Mouse (Mus musculus): ENCODE measurements at regions not wholly inside any gene's neighbourhood (a gene's known extent, or its start where the extent isn't known, plus 50 kb on each side); places are given as distances from the start of the nearest gene placed in this dataset.

DNA sequence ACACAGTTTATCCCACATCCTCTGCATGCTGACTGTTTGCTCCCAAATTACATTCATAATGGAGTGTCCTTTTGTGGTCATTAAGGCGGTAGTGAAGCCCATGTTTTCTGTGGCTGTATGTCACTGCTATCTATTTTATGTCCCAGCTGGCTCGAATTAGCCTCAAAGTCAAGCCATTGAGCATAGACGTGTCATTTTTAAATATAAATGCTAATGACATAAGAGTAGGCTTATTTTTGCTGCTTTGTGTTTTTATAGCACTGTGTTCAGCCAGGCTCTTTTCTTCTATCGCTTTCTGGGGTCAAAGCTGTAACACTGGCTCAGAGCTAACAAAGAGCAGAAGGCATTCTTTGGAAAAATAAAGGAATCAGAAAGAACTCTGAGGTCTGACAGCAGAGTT is 83.8 kb upstream of the Pkn2 start:
- Histone ChIP-seq H3K9ac (ENCODE audit: low read depth, low read length) (no peak overlapping the region), H3K27ac (replicated peaks; ENCODE audit: insufficient read depth, low read depth, low read length) (no peak overlapping the region), H3K4me1 (ENCODE audit: control insufficient read depth, insufficient read depth, low read length) (no peaks in the 10 kb centered on the region), H3K4me3 (ENCODE audit: insufficient read depth, low read depth, low read length) (no peak overlapping the region), H3K79me2 (ENCODE audit: control insufficient read depth, insufficient read depth, low read length) (no peaks in the 10 kb centered on the region), H3K36me3 (ENCODE audit: control insufficient read depth, insufficient read depth, low read length) (no peaks in the 10 kb centered on the region), H3K27me3 (ENCODE audit: control insufficient read depth, insufficient read depth, low read length) (no peaks in the 10 kb centered on the region)
- no peak for DNase-seq (ENCODE audit: extremely low read depth, low read depth, low spot score)
- no peak for TF ChIP-seq POLR2A (IDR thresholded peaks at IDR 0.05; ENCODE audit: extremely low read depth, insufficient read depth, low read length)
- 82% methylated on average over 4 of the region's 4 CpGs for WGBS

DNA sequence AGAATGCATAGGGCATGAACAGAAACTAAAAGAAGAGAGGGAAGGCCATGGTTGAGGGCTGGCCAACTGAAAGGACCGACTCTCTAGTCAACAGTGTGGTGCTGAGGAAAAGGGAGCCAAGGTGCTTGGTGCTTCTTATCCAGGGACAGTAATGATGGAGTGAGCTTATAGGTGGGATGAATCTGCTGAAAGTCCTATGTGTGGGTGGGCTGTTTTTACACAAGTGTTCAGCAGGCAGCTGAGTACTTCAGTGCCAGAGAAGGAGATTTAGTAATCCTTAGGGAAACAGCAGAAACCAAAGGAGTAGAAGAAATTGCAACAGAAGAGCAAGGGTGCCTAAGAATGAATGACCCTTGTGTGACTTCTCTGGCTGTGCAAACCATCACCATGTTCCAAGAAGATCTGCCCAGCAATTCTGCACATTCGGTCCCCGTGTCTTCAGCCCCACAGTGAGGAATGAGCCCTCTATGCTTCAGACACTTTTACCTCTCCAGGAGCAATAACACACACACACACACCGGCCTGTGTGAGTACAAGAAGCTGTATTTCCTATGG is 82.1 kb upstream of the Pkn2 start:
- TF ChIP-seq POLR2A (IDR thresholded peaks at IDR 0.05; ENCODE audit: extremely low read depth, insufficient read depth, low read length) (no peak), CTCF (IDR thresholded peaks at IDR 0.05; ENCODE audit: low read depth, low read length) (no peak)

GRCm38 (mm10) chr3:142957768-142958167 is 76.0 kb upstream of the Pkn2 start:
- 88% methylated on average over 8 of the region's 8 CpGs for WGBS
- DNase-seq (ENCODE audit: extremely low read depth, low read depth, low spot score), result no peak

More for the DNA sequence above, 82.1 kb upstream of the Pkn2 start:
- no peak overlapping the region for H3K27ac ChIP-seq (replicated peaks; ENCODE audit: insufficient read depth, low read depth, low read length)
- no peak overlapping the region for H3K4me3 ChIP-seq (ENCODE audit: insufficient read depth, low read depth, low read length)
- H3K36me3 ChIP-seq (ENCODE audit: control insufficient read depth, insufficient read depth, low read length), result no peaks in the 10 kb centered on the region
- no peaks in the 10 kb centered on the region for H3K79me2 ChIP-seq (ENCODE audit: control insufficient read depth, insufficient read depth, low read length)
- H3K27me3 ChIP-seq (ENCODE audit: control insufficient read depth, insufficient read depth, low read length), result no peaks in the 10 kb centered on the region
- DNase-seq (ENCODE audit: extremely low read depth, low read depth, low spot score), result no peak
- H3K4me1 ChIP-seq (ENCODE audit: control insufficient read depth, insufficient read depth, low read length), result no peaks in the 10 kb centered on the region
- 93% methylated on average over 4 of the region's 4 CpGs for WGBS
- H3K9ac ChIP-seq (ENCODE audit: low read depth, low read length), result no peak overlapping the region

DNA sequence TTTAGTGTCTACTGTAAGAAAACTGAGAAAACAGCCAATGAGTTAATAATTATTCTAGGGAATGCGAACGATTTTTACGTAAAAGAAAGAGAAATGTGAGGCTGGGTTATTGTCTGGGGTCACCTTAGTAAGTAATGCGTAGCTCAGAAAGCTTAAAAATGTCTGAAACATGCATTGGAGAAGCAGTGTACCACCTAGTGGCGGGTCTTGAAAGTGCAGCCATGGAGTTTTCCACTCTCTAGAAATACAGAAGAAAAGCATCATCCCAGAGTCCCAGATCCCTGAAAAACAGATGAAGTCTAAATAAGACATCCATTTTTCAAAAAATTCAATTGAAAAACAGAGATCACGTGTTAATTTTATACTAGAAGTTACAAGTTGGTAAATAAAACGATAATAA is 67.0 kb upstream of the Pkn2 start:
- no peak overlapping the region for H3K4me3 ChIP-seq (ENCODE audit: insufficient read depth, low read depth, low read length)
- no peaks in the 10 kb centered on the region for H3K4me1 ChIP-seq (ENCODE audit: control insufficient read depth, insufficient read depth, low read length)
- peak; percentile 27 for DNase-seq (ENCODE audit: extremely low read depth, low read depth, low spot score)
- WGBS, result 29% methylated on average over 7 of the region's 7 CpGs
- no peak overlapping the region for H3K9ac ChIP-seq (ENCODE audit: low read depth, low read length)
- H3K27ac ChIP-seq (replicated peaks; ENCODE audit: insufficient read depth, low read depth, low read length), result no peak overlapping the region
- TF ChIP-seq POLR2A (IDR thresholded peaks at IDR 0.05; ENCODE audit: extremely low read depth, insufficient read depth, low read length), result no peak
- peak; percentile 37 for TF ChIP-seq CTCF (IDR thresholded peaks at IDR 0.05; ENCODE audit: low read depth, low read length)
- no peaks in the 10 kb centered on the region for H3K36me3 ChIP-seq (ENCODE audit: control insufficient read depth, insufficient read depth, low read length)
- no peaks in the 10 kb centered on the region for H3K79me2 ChIP-seq (ENCODE audit: control insufficient read depth, insufficient read depth, low read length)
- H3K27me3 ChIP-seq (ENCODE audit: control insufficient read depth, insufficient read depth, low read length), result no peaks in the 10 kb centered on the region

More at GRCm38 (mm10) chr3:142957768-142958167, 76.0 kb upstream of the Pkn2 start:
- no peaks in the 10 kb centered on the region for H3K79me2 ChIP-seq (ENCODE audit: control insufficient read depth, insufficient read depth, low read length)
- no peak overlapping the region for H3K9ac ChIP-seq (ENCODE audit: low read depth, low read length)
- no peak overlapping the region for H3K4me3 ChIP-seq (ENCODE audit: insufficient read depth, low read depth, low read length)
- no peaks in the 10 kb centered on the region for H3K27me3 ChIP-seq (ENCODE audit: control insufficient read depth, insufficient read depth, low read length)
- H3K4me1 ChIP-seq (ENCODE audit: control insufficient read depth, insufficient read depth, low read length), result no peaks in the 10 kb centered on the region
- TF ChIP-seq CTCF (IDR thresholded peaks at IDR 0.05; ENCODE audit: low read depth, low read length) (no peak), POLR2A (IDR thresholded peaks at IDR 0.05; ENCODE audit: extremely low read depth, insufficient read depth, low read length) (no peak)
- H3K27ac ChIP-seq (replicated peaks; ENCODE audit: insufficient read depth, low read depth, low read length), result no peak overlapping the region
- H3K36me3 ChIP-seq (ENCODE audit: control insufficient read depth, insufficient read depth, low read length), result no peaks in the 10 kb centered on the region

DNA sequence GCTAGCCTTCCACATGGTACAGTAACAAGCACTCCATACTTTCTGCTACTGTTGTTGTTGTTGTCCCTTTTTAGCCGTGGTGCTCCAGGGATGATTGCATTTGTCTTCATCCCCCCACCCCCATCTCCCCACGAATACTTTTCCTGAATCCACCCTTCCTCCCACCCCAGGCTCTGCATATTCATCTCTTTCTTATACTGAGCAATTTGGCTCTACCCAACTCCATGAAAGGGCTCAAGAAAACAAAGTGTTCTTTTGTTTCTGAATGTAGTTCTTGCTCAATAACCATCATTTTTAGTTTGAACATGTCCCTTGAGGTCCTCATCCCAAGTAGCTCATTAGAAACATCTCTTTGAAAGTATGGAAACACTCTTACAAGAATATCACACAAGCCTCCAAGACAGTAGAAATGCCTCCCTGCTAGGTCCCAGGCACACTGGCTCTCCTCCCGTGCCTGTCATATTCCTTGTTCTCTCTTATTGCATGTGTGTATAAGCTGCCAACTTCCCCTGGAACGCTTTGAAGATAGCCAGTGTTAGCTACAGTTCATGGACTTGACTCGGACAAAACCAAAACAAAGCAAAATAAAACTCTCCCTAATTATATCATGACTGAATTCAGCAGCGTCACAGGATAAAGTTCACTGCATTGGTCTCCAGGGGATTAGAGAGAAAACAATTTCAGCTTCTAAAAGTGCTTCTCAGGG is 59.7 kb upstream of the Pkn2 start:
- Histone ChIP-seq H3K4me3 (ENCODE audit: insufficient read depth, low read depth, low read length) (no peak overlapping the region), H3K36me3 (ENCODE audit: control insufficient read depth, insufficient read depth, low read length) (no peaks in the 10 kb centered on the region), H3K9ac (ENCODE audit: low read depth, low read length) (no peak overlapping the region), H3K4me1 (ENCODE audit: control insufficient read depth, insufficient read depth, low read length) (no peaks in the 10 kb centered on the region), H3K79me2 (ENCODE audit: control insufficient read depth, insufficient read depth, low read length) (no peaks in the 10 kb centered on the region), H3K27me3 (ENCODE audit: control insufficient read depth, insufficient read depth, low read length) (no peaks in the 10 kb centered on the region), H3K27ac (replicated peaks; ENCODE audit: insufficient read depth, low read depth, low read length) (no peak overlapping the region)
- no peak for DNase-seq (ENCODE audit: extremely low read depth, low read depth, low spot score)
- 70% methylated on average over 6 of the region's 6 CpGs for WGBS
- no peak for TF ChIP-seq POLR2A (IDR thresholded peaks at IDR 0.05; ENCODE audit: extremely low read depth, insufficient read depth, low read length)
- no peak for TF ChIP-seq CTCF (IDR thresholded peaks at IDR 0.05; ENCODE audit: low read depth, low read length)

- DNase-seq (ENCODE audit: extremely low read depth, low read depth, low spot score), result no peak
- H3K9ac ChIP-seq (ENCODE audit: low read depth, low read length), result no peak overlapping the region
- WGBS, result 85% methylated on average over 5 of the region's 5 CpGs
- no peaks in the 10 kb centered on the region for H3K4me1 ChIP-seq (ENCODE audit: control insufficient read depth, insufficient read depth, low read length)
- H3K27me3 ChIP-seq (ENCODE audit: control insufficient read depth, insufficient read depth, low read length), result no peaks in the 10 kb centered on the region
- no peak overlapping the region for H3K27ac ChIP-seq (replicated peaks; ENCODE audit: insufficient read depth, low read depth, low read length)
- no peak overlapping the region for H3K4me3 ChIP-seq (ENCODE audit: insufficient read depth, low read depth, low read length)
- no peak for TF ChIP-seq POLR2A (IDR thresholded peaks at IDR 0.05; ENCODE audit: extremely low read depth, insufficient read depth, low read length)
- no peak for TF ChIP-seq CTCF (IDR thresholded peaks at IDR 0.05; ENCODE audit: low read depth, low read length)
- no peaks in the 10 kb centered on the region for H3K36me3 ChIP-seq (ENCODE audit: control insufficient read depth, insufficient read depth, low read length)
- no peaks in the 10 kb centered on the region for H3K79me2 ChIP-seq (ENCODE audit: control insufficient read depth, insufficient read depth, low read length)
These were observed 59.1 kb upstream of the Pkn2 start for GRCm38 (mm10) chr3:142940874-142941273.

Data from liver, adult 2 months (tissue).